Mouse (Mus musculus): ENCODE data around the gene Nrsn1. TPM values are rescaled to one million over a fixed set of nuclear protein-coding genes. Genes with fewer than 3 reads are reported as not detected.

Gene Nrsn1
- polyA plus RNA-seq (2012; rRNA removed) = 0.12 and 0.31 TPM in 2 replicates

DNA sequence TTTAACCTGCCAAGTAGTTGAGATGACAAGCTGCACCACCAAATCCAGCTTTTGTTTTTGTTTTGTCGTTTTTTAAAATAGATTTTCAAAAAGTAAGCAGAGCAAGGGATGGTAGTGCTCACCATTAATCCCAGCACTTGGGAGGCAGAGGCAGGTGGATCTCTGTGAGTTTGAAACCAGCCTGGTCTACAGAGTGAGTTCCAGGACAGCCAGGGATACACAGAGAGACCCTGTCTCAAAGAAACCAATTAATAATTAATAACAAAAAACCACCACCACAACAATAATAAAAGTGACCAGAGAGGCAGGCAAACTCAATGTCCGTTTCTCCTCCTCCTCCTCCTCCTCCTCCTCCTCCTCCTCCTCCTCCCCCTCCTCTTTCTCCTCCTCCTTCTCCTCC, at the start of gene Nrsn1:
Gene Nrsn1 (minus strand): TSS at position 101 of the 400 bp plus-strand sequence.

Other genes starting within 250 kb of the Nrsn1 start
- 0.56 and 0.71 TPM in 2 replicates for gene Dcdc2a, start 214.5 kb downstream of the Nrsn1 start, polyA plus RNA-seq (2012; rRNA removed)